Mouse (Mus musculus): ENCODE measurements at regions not wholly inside any gene's neighbourhood (a gene's known extent, or its start where the extent isn't known, plus 50 kb on each side); places are given as distances from the start of the nearest gene placed in this dataset.

GRCm38 (mm10) chr10:96753521-96753920 is 136.7 kb downstream of the Btg1 start:
- H3K4me2 ChIP-seq = no peak overlapping the region
- H3K9me3 ChIP-seq (ENCODE audit: control insufficient read depth, low read length) = no peaks in the 10 kb centered on the region
- DNase-seq (ENCODE audit: low spot score, missing footprints) = no peak
- H3K27ac ChIP-seq (ENCODE audit: low read depth, low read length) = no peak overlapping the region
- 59% methylated on average over 1 of the region's 1 CpGs for WGBS
- no peaks in the 10 kb centered on the region for H3K36me3 ChIP-seq (ENCODE audit: control insufficient read depth, insufficient read depth, low read length)
- ATAC-seq (ENCODE audit: low FRiP score) = no peak
- no peak overlapping the region for H3K4me3 ChIP-seq (ENCODE audit: low read depth, low read length)
- peaks cover 24% of the 10 kb centered on the region for H3K4me1 ChIP-seq (ENCODE audit: control insufficient read depth, insufficient read depth, low read length)
- no peak overlapping the region for H3K9ac ChIP-seq (ENCODE audit: low read length)
- H3K27me3 ChIP-seq (ENCODE audit: control insufficient read depth, insufficient read depth, low read length) = no peaks in the 10 kb centered on the region

GRCm38 (mm10) chr10:96755674-96756073 is 138.9 kb downstream of the Btg1 start:
- ATAC-seq (ENCODE audit: low FRiP score) = peak; percentile 85
- H3K4me2 ChIP-seq = peak overlapping the region; percentile 16; the same call in 1 of the 2 replicates
- H3K4me3 ChIP-seq (ENCODE audit: low read depth, low read length) = no peak overlapping the region
- no peaks in the 10 kb centered on the region for H3K36me3 ChIP-seq (ENCODE audit: control insufficient read depth, insufficient read depth, low read length)
- no peaks in the 10 kb centered on the region for H3K27me3 ChIP-seq (ENCODE audit: control insufficient read depth, insufficient read depth, low read length)
- WGBS = 10% methylated on average over 8 of the region's 8 CpGs
- H3K9me3 ChIP-seq (ENCODE audit: control insufficient read depth, low read length) = no peaks in the 10 kb centered on the region
- peaks cover 24% of the 10 kb centered on the region for H3K4me1 ChIP-seq (ENCODE audit: control insufficient read depth, insufficient read depth, low read length)
- H3K27ac ChIP-seq (ENCODE audit: low read depth, low read length) = peak overlapping the region; percentile 60
- peak overlapping the region; percentile 36; the same call in 1 of the 2 replicates for H3K9ac ChIP-seq (ENCODE audit: low read length)
- DNase-seq (ENCODE audit: low spot score, missing footprints) = peak; percentile 94

GRCm38 (mm10) chr10:96756355-96757084 is 139.7 kb downstream of the Btg1 start:
- no peaks in the 10 kb centered on the region for H3K9me3 ChIP-seq (ENCODE audit: control insufficient read depth, low read length)
- 49% methylated on average over 5 of the region's 5 CpGs for WGBS
- DNase-seq (ENCODE audit: low spot score, missing footprints) (peak; percentile 85), ATAC-seq (ENCODE audit: low FRiP score) (no peak)
- H3K4me1 ChIP-seq (ENCODE audit: control insufficient read depth, insufficient read depth, low read length) = peaks cover 24% of the 10 kb centered on the region
- no peak overlapping the region for H3K9ac ChIP-seq (ENCODE audit: low read length)
- H3K36me3 ChIP-seq (ENCODE audit: control insufficient read depth, insufficient read depth, low read length) = no peaks in the 10 kb centered on the region
- no peak overlapping the region for H3K27ac ChIP-seq (ENCODE audit: low read depth, low read length)
- no peak overlapping the region for H3K4me3 ChIP-seq (ENCODE audit: low read depth, low read length)
- H3K4me2 ChIP-seq = no peak overlapping the region
- no peaks in the 10 kb centered on the region for H3K27me3 ChIP-seq (ENCODE audit: control insufficient read depth, insufficient read depth, low read length)

GRCm38 (mm10) chr10:96757311-96757710 is 140.5 kb downstream of the Btg1 start:
- no peak overlapping the region for H3K27ac ChIP-seq (ENCODE audit: low read depth, low read length)
- H3K27me3 ChIP-seq (ENCODE audit: control insufficient read depth, insufficient read depth, low read length) = no peaks in the 10 kb centered on the region
- H3K36me3 ChIP-seq (ENCODE audit: control insufficient read depth, insufficient read depth, low read length) = no peaks in the 10 kb centered on the region
- DNase-seq (ENCODE audit: low spot score, missing footprints) (no peak), ATAC-seq (ENCODE audit: low FRiP score) (no peak)
- peaks cover 20% of the 10 kb centered on the region for H3K4me1 ChIP-seq (ENCODE audit: control insufficient read depth, insufficient read depth, low read length)
- no peak overlapping the region for H3K4me2 ChIP-seq
- H3K9ac ChIP-seq (ENCODE audit: low read length) = no peak overlapping the region
- 84% methylated on average over 1 of the region's 1 CpGs for WGBS
- no peak overlapping the region for H3K4me3 ChIP-seq (ENCODE audit: low read depth, low read length)
- no peaks in the 10 kb centered on the region for H3K9me3 ChIP-seq (ENCODE audit: control insufficient read depth, low read length)

GRCm38 (mm10) chr10:96761601-96762000 is 144.8 kb downstream of the Btg1 start:
- ATAC-seq (ENCODE audit: low FRiP score) (no peak), DNase-seq (ENCODE audit: low spot score, missing footprints) (peak; percentile 68)
- Histone ChIP-seq H3K27ac (ENCODE audit: low read depth, low read length) (no peak overlapping the region), H3K9ac (ENCODE audit: low read length) (no peak overlapping the region), H3K4me2 (no peak overlapping the region), H3K36me3 (ENCODE audit: control insufficient read depth, insufficient read depth, low read length) (no peaks in the 10 kb centered on the region), H3K4me3 (ENCODE audit: low read depth, low read length) (no peak overlapping the region), H3K9me3 (ENCODE audit: control insufficient read depth, low read length) (no peaks in the 10 kb centered on the region), H3K4me1 (ENCODE audit: control insufficient read depth, insufficient read depth, low read length) (no peaks in the 10 kb centered on the region; the same call in 1 of the 2 replicates), H3K27me3 (ENCODE audit: control insufficient read depth, insufficient read depth, low read length) (no peaks in the 10 kb centered on the region)
- 94% methylated on average over 8 of the region's 8 CpGs for WGBS

GRCm38 (mm10) chr10:96765626-96766025 is 148.8 kb downstream of the Btg1 start:
- H3K27me3 ChIP-seq (ENCODE audit: control insufficient read depth, insufficient read depth, low read length) = no peaks in the 10 kb centered on the region
- no peak overlapping the region for H3K4me2 ChIP-seq
- no peaks in the 10 kb centered on the region for H3K9me3 ChIP-seq (ENCODE audit: control insufficient read depth, low read length)
- H3K4me3 ChIP-seq (ENCODE audit: low read depth, low read length) = no peak overlapping the region
- no peak overlapping the region for H3K27ac ChIP-seq (ENCODE audit: low read depth, low read length)
- no peak for ATAC-seq (ENCODE audit: low FRiP score)
- DNase-seq (ENCODE audit: low spot score, missing footprints) = no peak
- no peak overlapping the region for H3K9ac ChIP-seq (ENCODE audit: low read length)
- H3K36me3 ChIP-seq (ENCODE audit: control insufficient read depth, insufficient read depth, low read length) = no peaks in the 10 kb centered on the region
- H3K4me1 ChIP-seq (ENCODE audit: control insufficient read depth, insufficient read depth, low read length) = no peaks in the 10 kb centered on the region
- 88% methylated on average over 5 of the region's 5 CpGs for WGBS

- Histone ChIP-seq H3K4me1 (ENCODE audit: control insufficient read depth, insufficient read depth, low read length) (no peaks in the 10 kb centered on the region), H3K4me3 (ENCODE audit: low read depth, low read length) (no peak overlapping the region), H3K9me3 (ENCODE audit: control insufficient read depth, low read length) (no peaks in the 10 kb centered on the region), H3K36me3 (ENCODE audit: control insufficient read depth, insufficient read depth, low read length) (no peaks in the 10 kb centered on the region), H3K4me2 (no peak overlapping the region), H3K27me3 (ENCODE audit: control insufficient read depth, insufficient read depth, low read length) (no peaks in the 10 kb centered on the region), H3K27ac (ENCODE audit: low read depth, low read length) (no peak overlapping the region), H3K9ac (ENCODE audit: low read length) (no peak overlapping the region)
- DNase-seq (ENCODE audit: low spot score, missing footprints) (no peak), ATAC-seq (ENCODE audit: low FRiP score) (no peak)
- 85% methylated on average over 1 of the region's 1 CpGs for WGBS
Observed at GRCm38 (mm10) chr10:96778220-96778619, 161.4 kb downstream of the Btg1 start.

- Histone ChIP-seq H3K9me3 (ENCODE audit: control insufficient read depth, low read length) (no peaks in the 10 kb centered on the region), H3K4me1 (ENCODE audit: control insufficient read depth, insufficient read depth, low read length) (no peaks in the 10 kb centered on the region), H3K36me3 (ENCODE audit: control insufficient read depth, insufficient read depth, low read length) (no peaks in the 10 kb centered on the region), H3K4me3 (ENCODE audit: low read depth, low read length) (no peak overlapping the region), H3K4me2 (no peak overlapping the region), H3K27me3 (ENCODE audit: control insufficient read depth, insufficient read depth, low read length) (no peaks in the 10 kb centered on the region), H3K9ac (ENCODE audit: low read length) (no peak overlapping the region), H3K27ac (ENCODE audit: low read depth, low read length) (no peak overlapping the region)
- WGBS = 87% methylated on average over 5 of the region's 5 CpGs
- no peak for ATAC-seq (ENCODE audit: low FRiP score)
- no peak for DNase-seq (ENCODE audit: low spot score, missing footprints)
Observed at GRCm38 (mm10) chr10:96783966-96784365, 167.2 kb downstream of the Btg1 start.

- Histone ChIP-seq H3K9me3 (ENCODE audit: control insufficient read depth, low read length) (no peaks in the 10 kb centered on the region), H3K4me1 (ENCODE audit: control insufficient read depth, insufficient read depth, low read length) (no peaks in the 10 kb centered on the region), H3K9ac (ENCODE audit: low read length) (no peak overlapping the region), H3K36me3 (ENCODE audit: control insufficient read depth, insufficient read depth, low read length) (no peaks in the 10 kb centered on the region), H3K27ac (ENCODE audit: low read depth, low read length) (no peak overlapping the region), H3K4me3 (ENCODE audit: low read depth, low read length) (no peak overlapping the region), H3K27me3 (ENCODE audit: control insufficient read depth, insufficient read depth, low read length) (no peaks in the 10 kb centered on the region), H3K4me2 (no peak overlapping the region)
- WGBS = 79% methylated on average over 8 of the region's 8 CpGs
- DNase-seq (ENCODE audit: low spot score, missing footprints) (no peak), ATAC-seq (ENCODE audit: low FRiP score) (no peak)
Observed at GRCm38 (mm10) chr10:96786903-96787571, 170.2 kb downstream of the Btg1 start.
